Mouse (Mus musculus): Measurements from ENCODE around the gene Sdk1. TPM values are rescaled to one million over a fixed set of nuclear protein-coding genes. Genes with fewer than 3 reads are reported as not detected.
"Not testable (repeated sequence)": the region's sequence is repeated elsewhere in the genome, so short reads cannot be mapped to it uniquely, and the experiment has no call there.

The Sdk1 gene
- total RNA-seq, 4 experiments from 2014 or later = 5.8 to 20.8 (median 13.6) TPM

DNA sequence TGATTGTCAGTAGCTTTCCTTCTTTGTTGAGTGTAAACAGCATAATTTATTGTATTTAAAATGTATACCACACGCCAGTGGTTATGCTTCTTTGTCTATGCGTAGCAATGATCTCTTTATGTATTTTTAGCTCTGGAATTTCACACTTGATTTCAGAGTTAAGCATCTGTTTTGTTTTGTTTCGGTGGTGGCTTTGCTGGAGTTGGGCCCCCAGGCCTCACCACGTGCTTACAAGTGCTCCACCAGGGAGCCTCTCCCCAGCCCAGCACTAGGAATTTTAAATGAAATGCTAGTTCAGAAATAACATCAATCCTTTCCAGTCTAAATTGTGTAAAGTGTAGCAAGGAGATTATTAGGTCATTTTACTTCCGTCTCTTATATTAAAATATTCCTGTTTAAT lies 227.5 kb downstream of the Sdk1 start:
- DNase-seq = no peak

- DNase-seq = no peak
These were observed 264.0 kb downstream of the Sdk1 start for GRCm38 (mm10) chr5:141505281-141505680.

- no peak for DNase-seq
These were observed 265.1 kb downstream of the Sdk1 start for GRCm38 (mm10) chr5:141506344-141506743.

- no peak for DNase-seq
These were observed 283.8 kb downstream of the Sdk1 start for GRCm38 (mm10) chr5:141524801-141525715.

DNA sequence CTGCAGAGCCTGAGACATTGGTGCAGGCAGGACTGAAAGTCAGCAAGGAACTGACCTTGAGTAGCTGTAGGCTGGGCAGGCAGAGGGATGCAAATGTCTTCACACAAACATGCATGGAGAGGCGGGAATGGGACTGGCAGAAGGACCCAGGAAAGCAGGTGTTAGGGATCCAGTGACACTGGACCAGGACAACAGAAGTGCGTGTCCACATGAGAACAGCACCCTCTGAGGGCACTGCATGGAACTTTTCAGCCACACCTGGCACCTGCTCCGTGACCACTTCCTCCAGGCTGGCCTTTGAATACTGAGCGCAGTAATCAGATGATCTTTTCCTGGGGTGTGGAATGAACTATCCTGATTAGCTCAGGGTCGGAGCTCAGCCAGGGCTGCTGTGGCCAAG lies 298.9 kb downstream of the Sdk1 start:
- no peak for DNase-seq

DNA sequence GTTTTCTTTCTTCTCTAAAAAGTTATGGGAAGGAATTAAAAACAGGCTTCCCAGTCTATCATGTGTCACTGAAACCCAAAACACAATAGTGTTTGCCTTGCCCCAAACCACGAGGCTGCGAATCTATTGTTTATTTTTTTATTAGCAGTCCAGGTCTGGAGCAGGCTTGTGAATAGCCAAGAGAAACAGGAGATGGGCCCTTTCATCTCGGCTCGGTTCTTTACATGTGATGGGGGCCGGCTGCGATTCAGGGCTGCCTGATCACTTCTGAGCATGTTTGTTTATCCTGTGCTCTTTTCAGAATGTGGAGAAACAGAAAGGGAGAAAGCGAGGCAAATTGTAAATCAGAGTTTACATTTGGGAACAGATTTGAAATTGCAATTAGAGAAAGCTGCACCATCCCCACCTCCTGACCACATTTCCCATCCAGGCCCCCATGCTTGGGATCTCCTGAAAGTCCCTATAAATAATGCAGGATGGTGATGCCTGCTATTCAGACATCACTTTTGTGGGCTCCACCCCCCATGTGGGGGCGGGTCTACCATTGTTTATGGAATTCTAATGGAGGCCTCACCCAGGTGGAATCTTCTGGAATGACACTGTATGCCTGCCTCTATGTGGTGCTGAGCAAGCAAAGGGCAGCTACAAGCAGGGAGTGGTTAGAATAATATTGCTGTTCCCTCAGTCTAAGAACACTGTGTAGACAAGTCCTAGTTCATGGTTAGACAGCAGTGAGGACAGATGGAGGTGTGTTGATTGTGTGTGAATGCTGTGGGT lies 301.8 kb downstream of the Sdk1 start:
- DNase-seq = no peak

DNA sequence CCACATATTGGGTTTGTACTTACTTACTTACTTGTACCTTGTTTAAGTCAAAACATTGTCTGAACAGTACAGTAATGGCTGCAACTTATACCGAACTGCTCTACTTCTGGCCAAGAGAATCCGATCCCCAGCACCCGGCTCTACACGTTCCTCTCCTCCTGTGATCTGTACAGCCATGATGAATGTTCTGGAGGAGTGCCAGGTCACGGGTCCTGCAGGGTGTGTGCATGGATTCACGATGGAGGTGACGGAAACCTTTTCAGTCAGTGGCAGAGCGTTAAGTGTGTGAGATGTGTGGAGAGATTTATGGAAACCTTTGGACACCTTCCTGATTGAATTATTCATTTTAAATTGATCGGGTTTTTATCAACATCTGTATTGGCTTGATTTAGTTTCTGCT lies 312.2 kb downstream of the Sdk1 start:
- no peak for DNase-seq

DNA sequence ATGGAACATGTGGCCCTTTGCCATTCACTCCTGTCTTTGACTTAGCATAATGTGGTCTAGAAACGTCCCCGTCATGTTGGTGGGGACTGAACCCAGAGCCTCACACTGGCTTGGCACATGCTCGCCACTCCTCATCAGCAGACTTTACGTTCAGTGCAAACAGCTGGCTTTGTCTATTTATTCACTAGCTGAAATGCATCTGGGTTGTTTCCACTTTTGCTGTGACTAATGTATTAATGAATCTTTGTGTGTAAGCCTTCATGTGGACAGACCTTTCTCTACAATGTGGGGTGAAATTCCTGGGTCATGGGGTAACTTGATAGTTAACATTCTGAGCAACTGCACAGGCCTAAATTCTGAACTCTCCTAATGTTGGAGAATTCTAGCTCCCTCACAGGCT lies 317.4 kb downstream of the Sdk1 start:
- DNase-seq = no peak

DNA sequence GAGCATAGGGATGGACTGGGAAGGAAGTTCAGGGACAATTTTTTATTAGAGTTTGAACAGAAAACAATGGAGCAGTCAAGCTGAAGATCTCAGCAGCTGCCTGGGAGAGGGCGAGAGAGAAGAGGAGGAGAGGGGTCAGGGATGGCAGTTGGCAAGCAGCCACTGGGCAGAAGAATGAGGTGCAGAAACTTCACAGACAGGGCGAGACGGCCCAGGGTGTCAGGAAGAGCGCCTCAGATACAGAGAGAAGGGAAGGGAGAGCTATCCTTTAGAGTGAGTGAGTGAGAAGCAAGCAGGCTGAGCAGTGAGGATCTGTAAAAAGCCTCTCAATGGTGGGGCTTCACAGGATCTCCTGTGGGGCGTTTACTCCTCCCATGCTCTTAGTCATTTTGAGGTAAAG lies 319.0 kb downstream of the Sdk1 start:
- DNase-seq = no peak

GRCm38 (mm10) chr5:141561989-141562560 lies 320.8 kb downstream of the Sdk1 start:
- no peak for DNase-seq

GRCm38 (mm10) chr5:141564197-141564596 lies 322.9 kb downstream of the Sdk1 start:
- DNase-seq = no peak

DNA sequence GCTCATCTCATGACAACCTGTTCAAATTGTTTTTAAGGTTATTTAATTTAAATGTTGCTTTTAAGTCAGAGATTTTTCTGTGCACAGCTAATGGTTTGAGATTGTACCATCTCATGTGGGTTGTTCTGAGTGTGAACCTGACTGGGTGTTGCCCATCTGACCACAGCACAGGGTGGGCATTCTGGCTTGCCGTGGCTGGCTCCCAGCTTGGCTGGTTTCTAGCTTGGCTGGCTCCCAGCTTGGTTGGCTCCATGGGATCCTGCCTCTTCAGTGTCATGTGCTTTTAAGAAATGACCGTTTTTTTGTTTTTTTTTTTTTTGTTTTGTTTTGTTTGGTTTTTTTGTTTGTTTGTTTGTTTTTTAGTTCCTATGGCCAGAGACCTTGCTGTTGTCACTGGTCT lies 326.8 kb downstream of the Sdk1 start:
- no peak for DNase-seq

- DNase-seq = no peak
These were observed 329.2 kb downstream of the Sdk1 start for GRCm38 (mm10) chr5:141570442-141570841.

DNA sequence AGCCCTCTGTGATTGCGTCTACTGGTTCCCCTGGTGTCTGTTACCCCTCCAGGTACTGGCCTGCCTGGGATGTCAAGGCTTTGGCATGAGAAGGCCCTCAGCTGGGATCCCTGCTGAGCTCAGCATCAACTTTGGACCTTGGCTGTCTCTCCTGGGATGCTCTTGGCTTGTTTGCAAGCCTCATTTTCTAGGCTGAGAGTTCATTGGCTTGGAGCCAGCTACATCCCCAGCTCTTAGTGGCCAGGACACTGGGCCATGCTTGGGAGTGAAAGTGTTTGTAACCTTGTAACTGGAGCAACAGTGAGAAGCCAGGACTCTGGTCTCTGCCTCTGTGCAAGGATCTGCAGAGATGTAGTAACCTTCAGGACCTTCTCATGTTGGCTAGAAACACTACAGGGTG lies 333.0 kb downstream of the Sdk1 start:
- peak; percentile 3 for DNase-seq

GRCm38 (mm10) chr5:141591246-141591645 lies 350.0 kb downstream of the Sdk1 start:
- DNase-seq = no peak

GRCm38 (mm10) chr5:141612721-141613120 lies 371.4 kb downstream of the Sdk1 start:
- DNase-seq = no peak

DNA sequence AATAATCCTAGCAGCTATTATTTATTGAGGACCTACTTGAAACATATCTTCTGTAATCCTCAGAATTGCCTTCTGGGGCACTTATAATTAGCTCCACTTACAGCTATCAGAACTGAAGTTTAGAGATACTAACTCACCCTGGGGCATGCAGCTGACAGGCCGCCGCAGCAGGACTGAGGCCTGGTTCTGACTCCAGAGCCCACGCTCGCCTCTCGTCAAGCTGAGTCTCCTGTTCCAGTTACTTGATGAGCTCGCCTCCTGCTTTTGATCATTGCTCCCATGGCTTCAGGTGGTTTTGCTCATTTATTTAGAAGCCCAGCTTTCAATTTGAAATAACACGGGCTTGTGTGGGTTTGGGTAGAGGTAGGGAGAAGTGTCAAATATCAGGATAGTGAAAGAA lies 374.5 kb downstream of the Sdk1 start:
- no peak for DNase-seq

GRCm38 (mm10) chr5:141617660-141618059 lies 376.4 kb downstream of the Sdk1 start:
- no peak for DNase-seq

DNA sequence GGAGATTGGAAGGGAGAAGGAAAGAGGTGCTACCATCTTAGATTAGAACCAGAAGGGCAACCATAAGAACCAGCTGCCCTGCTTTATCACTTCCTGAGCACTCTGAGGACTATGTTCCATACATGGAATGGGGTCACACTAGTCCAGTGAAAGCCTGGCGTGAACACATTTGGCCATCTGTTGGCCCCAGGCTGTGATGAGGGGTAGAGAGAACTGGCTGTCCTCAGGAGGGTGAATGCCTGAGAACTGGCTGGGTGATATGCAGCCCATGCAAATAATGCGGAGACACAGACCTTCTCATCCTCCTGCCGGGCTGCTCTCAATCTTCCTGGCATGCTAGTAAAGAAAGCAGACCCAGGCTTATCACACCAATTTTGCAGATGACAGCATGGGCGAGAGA lies 384.1 kb downstream of the Sdk1 start:
- no peak for DNase-seq

DNA sequence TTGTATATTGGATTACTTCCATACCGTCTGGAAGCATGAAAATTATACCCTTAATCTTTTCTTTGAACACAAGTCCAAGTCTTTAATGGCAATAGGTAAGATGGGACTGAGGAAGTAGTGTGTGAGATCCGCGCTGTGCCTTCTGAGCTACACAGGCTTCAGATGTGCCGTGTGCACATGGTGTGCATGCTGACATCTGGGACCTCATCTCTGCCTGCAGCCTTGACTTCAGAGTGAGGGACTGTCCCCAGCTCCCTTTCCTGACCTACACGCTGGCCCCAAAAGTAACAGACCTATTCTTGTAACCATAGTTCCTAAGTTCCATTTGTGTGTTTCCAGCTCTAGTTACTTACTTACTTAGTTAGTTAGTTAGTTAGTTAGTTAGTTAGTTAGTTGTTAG lies 390.4 kb downstream of the Sdk1 start:
- DNase-seq = no peak

DNA sequence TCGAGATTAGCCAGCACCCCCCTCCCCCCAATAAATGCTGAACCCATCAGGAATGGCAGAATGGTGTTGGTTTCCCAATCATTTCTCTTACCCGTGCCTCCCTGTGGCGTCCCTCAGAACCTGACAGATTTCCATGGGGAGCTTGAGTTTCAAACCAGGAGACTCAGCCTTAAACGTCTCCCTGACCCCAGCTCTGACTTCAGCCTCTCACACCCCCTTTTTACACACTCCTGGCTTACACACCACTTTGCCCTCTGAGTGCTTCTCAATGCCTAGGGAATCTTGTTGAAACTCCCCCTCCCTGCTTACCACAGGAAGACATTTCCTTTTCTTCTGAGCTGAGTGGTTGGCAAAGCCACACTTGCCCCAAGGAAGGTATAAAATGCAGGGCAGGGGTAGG lies 392.0 kb downstream of the Sdk1 start:
- no peak for DNase-seq

- DNase-seq = no peak
These were observed 395.1 kb downstream of the Sdk1 start for GRCm38 (mm10) chr5:141636406-141636805.

DNA sequence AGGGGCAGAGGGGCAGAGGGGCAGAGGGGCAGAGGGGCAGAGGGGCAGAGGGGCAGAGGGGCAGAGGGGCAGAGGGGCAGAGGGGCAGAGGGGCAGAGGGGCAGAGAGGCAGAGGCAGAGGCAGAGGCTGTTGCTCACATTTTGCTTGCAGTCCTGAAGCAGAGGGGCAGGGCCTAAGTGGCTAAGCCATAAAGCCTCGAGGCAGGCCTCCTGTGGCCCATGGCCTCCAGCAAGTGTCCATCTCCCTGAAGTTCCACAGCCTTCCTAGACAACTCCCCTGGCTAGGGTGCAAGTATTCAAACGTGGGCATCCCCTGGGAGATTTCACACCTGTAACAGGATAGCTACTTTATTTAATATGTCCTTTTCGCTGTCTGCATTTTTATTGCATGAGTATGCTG lies 395.8 kb downstream of the Sdk1 start:
- DNase-seq = not testable (repeated sequence)
